Mouse (Mus musculus) lung, adult 2 months (tissue): ENCODE results near the gene Tradd. TPM values are rescaled to one million over a fixed set of nuclear protein-coding genes. Genes with fewer than 3 reads are reported as not detected.
"Not testable (repeated sequence)": the region's sequence is repeated elsewhere in the genome, so short reads cannot be mapped to it uniquely, and the experiment has no call there.

Experiments
- DNase-seq: peaks from one replicate; pipeline ENCODE4 v3.0.0; 2022
- H3K4me1 ChIP-seq: fragments of 200-500 bp; 2 replicates; pipeline ENCODE4 v1.6.1; 2011; ENCODE audit warnings: low read length; ENCODE audit not compliant: control insufficient read depth, insufficient read depth
- H3K4me3 ChIP-seq: fragments of 200-500 bp; replicated peaks from 2 replicates; pipeline ENCODE3; 2011; ENCODE audit warnings: low read depth, mild to moderate bottlenecking, control low read depth, low read length; ENCODE audit errors: extremely low read depth
- CTCF ChIP-seq: fragments of 200-500 bp; IDR thresholded peaks from 2 replicates; pipeline ENCODE4 v1.5.1; 2011; ENCODE audit warnings: mild to moderate bottlenecking, low read length, control low read depth; ENCODE audit not compliant: insufficient read depth
- POLR2A ChIP-seq: fragments of 200-500 bp; IDR thresholded peaks from 2 replicates; pipeline ENCODE4 v1.6.1; 2011; ENCODE audit warnings: low read depth, mild to moderate bottlenecking, control low read depth, low read length, borderline replicate concordance; ENCODE audit errors: extremely low read depth
- WGBS: fragments of 180-500 bp; shearing (Covaris S2); methylation state at CpG from one replicate; pipeline ENCODE4 v1.1.7; 2018; 5-methylcytosine and 5-hydroxymethylcytosine counted together
- polyA plus RNA-seq: library from polyadenylated mRNA; depleted of rRNA; stranded (reverse); fragments of >200 nt; gene quantifications from 2 replicates; pipeline ENCODE4 v1.2.3, GENCODE M21; 2012

Gene Tradd
- polyA plus RNA-seq, 1 experiment, result 21.3 TPM

DNA sequence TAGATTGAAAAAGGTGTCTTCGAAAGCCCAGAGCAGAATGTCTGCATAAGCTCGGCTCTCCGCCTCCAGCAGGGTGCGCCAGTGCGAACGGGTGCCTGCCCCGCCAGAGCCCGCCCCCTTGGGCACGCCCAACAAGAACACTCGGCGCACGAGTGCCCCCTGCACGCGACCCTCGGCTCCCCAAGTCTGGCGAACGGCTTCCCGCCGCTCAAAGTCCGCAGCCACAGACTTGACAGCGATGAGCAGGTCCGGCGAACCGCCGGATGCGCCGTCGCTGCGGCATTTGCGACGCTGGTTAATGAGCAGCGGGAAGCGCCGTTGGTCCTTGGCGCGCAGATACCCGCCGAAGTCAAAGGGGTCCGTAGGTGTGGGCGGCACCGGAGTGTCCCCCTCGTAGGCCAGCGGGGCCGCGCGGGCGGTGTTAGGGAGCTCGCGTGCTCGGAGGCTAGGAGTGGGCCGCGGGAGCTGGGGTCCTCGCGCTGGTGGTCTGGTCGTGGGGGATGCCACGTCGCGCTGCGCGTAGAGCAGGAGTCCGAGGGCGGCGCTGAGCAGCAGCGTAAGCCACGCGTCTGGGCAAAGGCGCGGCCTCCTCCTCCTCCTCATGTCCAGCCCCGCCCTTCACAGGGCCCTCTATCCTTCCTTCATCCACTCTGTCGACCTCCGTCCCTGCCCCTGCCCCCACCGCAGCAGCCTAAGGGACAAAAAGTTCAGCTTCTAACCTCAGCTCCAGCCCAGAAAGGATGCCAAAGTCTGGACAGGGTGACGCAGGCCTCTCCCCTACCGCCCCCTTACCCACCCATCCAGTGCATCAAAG, 10.1 kb downstream of the Tradd start:
- WGBS, result under 1% methylated on average over 72 of the region's 74 CpGs

DNA sequence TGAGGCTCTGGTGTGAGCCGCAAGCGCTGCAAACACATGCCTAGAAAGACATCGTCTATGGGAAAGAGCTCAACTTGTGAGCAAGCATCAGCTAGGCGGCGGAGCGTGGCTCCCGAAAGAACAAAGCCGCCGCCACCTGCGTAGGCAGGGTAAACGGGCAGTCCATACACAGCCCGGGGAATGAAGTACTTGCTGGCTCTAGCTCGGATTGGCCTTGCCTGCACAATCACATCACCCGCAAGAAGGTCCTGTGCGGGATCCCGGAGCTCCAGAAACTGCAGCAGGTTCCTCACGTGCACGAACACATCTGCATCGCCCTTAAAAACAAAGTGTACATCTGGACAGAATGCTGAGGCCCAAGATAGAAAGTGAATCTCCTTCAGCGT, 10.7 kb downstream of the Tradd start:
- TF ChIP-seq POLR2A (no peak), CTCF (no peak)
- no peak for DNase-seq
- no peak overlapping the region for H3K4me3 ChIP-seq
- WGBS, result 47% methylated on average over 20 of the region's 20 CpGs
- peaks cover 12% of the 10 kb centered on the region for H3K4me1 ChIP-seq

More for the DNA sequence above, 10.1 kb downstream of the Tradd start:
- Histone ChIP-seq H3K4me3 (peak overlapping the region; percentile 61), H3K4me1 (peaks cover 12% of the 10 kb centered on the region)
- DNase-seq, result peak; percentile 86
- peak; percentile 24; the same call in 1 of the 2 replicates for TF ChIP-seq POLR2A
- peak; percentile 65 for TF ChIP-seq CTCF

DNA sequence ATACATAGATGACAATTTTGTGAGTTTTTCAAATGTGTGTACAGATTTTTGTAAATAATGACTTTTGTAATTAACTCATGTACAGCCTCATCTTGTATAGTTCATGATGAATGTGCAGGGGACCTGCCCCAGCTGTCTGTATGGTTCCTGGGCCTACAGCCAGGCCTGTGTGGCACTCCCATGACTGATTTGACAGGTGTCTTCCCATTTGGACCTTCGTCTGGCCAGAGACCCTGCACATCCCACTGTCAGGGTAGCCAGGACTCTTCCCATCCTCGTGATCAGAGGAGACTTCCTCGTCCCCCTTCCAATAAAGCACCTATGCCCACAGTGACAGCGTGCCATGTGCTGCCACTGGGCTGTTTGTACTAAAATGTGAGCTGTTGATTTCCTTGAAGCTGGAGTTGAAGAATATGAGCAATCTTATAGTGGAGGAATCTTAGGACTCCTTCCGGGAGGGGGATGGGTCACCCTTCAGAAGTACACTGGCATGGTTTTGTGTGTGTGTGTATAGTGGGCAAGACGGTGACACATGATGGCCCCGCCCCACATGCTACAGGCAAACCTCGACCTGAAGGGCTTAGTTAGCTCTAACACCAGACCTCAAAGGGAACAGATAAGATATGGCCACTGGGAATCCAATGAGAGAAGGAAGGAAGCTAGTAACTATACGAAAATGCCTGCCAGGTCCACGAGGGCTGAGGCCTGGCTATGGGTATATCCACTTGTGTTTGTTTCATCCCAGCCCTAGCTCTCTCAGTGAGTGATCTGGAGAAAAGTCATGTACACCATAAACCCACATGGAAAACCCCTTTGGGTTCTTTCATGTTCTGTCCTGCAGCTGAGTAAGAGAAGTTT, 11.5 kb downstream of the Tradd start:
- no peak overlapping the region for H3K4me3 ChIP-seq
- 78% methylated on average over 10 of the region's 10 CpGs for WGBS
- TF ChIP-seq POLR2A, result no peak
- TF ChIP-seq CTCF, result no peak
- no peak for DNase-seq
- H3K4me1 ChIP-seq, result peaks cover 12% of the 10 kb centered on the region

DNA sequence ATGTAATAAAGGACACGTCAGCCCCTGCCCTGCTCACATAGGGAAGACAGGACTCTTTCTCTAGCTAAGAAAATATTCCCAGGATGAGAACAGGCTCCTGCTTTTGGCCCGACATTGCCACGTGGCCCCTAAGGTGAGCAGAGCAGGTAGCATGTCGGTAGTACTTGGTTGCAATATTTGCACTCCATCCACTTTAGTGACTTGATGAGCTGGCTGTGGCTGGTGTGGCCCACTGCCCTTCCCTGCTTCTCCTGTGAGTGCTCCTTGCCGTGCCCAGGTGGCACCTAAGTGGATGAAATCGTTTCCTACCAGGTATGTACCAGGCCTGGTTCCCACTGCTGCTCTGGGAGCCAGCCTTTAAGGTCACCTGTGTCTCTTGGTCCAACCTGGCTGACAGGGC, 12.5 kb downstream of the Tradd start:
- H3K4me1 ChIP-seq, result peaks cover 12% of the 10 kb centered on the region
- TF ChIP-seq CTCF (no peak), POLR2A (no peak)
- WGBS, result 69% methylated on average over 6 of the region's 6 CpGs
- H3K4me3 ChIP-seq, result no peak overlapping the region
- peak; percentile 33 for DNase-seq

DNA sequence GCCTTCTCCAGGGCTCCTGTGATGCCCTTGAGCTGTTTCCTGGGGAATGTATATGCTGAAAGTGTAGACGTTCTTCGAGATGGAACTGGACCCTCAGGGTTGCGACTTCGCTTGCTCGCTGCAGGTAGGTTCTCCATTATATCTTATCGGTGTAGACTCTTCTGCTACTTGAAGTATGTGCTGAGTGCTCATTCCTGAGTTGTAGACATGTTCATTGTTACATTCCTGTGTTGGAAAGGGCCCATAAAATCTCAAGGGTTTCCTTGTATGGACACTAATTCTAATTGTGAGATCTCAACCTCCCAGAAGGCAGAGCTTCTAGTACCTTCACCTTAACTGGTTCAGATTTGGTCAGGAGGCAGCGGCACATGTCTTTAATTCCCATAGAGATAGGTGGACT, 23.4 kb downstream of the Tradd start:
- peaks cover 4% of the 10 kb centered on the region; the same call in 1 of the 2 replicates for H3K4me1 ChIP-seq
- WGBS, result 78% methylated on average over 7 of the region's 7 CpGs
- H3K4me3 ChIP-seq, result no peak overlapping the region
- TF ChIP-seq CTCF (no peak), POLR2A (no peak)
- no peak for DNase-seq

DNA sequence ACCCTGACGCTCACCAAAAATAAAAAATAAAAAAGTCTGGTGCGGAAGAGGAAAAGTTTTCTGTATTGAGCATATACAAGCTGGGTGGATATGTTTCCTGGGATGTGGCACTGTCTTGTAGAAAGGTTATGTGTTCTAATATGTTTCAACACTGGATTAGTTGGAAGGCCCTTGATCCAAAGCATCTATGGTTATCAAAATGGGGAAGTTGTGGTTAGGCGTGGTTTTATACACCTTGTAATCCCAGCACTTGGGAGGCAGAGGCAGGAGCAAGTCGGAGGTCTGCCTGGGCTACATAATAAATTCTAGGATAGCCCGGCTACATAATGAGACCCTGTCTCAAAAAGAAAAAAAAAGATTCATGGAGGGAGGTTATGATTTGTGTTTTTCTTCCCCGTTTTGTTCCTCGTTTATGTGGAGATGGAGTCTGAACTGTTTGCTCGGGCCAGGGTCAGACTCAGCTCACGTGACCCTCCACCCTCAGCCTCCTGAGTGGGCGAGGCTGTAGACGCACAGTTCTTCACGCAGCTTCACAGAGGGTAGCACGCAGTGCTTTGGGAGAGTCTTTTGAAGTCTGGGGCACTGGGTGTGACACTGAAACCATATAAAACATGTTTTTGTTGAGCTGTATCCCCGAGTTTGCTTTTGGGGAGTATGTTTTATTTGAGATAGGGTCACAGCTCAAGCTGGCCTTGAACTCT, 26.8 kb downstream of the Tradd start:
- TF ChIP-seq CTCF (no peak), POLR2A (no peak)
- no peak overlapping the region for H3K4me3 ChIP-seq
- WGBS, result 92% methylated on average over 14 of the region's 14 CpGs

DNA sequence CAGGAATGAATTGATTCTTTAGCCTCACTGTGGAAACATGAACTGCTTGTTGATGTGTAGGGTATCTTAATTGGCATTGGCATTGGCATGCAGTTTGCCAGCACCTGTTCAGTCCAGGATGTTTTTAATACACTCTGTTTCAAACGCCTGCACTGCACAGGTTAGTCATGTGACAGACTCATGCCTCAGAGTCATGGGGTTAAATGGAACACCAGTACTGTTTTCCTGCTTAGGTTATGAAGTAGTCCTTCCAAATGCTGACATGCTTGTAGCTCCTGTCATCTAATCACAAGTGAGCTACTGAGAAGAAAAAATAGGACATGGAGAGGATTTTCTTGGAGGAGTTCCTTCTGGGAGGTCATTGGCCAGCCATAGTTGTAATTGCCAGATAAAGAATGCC, 29.2 kb downstream of the Tradd start:
- no peak for TF ChIP-seq CTCF
- no peak for TF ChIP-seq POLR2A
- H3K4me3 ChIP-seq, result no peak overlapping the region
- 59% methylated on average over 1 of the region's 1 CpGs for WGBS
- peaks cover 12% of the 10 kb centered on the region for H3K4me1 ChIP-seq
- DNase-seq, result no peak

More for the DNA sequence above, 26.8 kb downstream of the Tradd start:
- H3K4me1 ChIP-seq, result peaks cover 6% of the 10 kb centered on the region
- no peak for DNase-seq

DNA sequence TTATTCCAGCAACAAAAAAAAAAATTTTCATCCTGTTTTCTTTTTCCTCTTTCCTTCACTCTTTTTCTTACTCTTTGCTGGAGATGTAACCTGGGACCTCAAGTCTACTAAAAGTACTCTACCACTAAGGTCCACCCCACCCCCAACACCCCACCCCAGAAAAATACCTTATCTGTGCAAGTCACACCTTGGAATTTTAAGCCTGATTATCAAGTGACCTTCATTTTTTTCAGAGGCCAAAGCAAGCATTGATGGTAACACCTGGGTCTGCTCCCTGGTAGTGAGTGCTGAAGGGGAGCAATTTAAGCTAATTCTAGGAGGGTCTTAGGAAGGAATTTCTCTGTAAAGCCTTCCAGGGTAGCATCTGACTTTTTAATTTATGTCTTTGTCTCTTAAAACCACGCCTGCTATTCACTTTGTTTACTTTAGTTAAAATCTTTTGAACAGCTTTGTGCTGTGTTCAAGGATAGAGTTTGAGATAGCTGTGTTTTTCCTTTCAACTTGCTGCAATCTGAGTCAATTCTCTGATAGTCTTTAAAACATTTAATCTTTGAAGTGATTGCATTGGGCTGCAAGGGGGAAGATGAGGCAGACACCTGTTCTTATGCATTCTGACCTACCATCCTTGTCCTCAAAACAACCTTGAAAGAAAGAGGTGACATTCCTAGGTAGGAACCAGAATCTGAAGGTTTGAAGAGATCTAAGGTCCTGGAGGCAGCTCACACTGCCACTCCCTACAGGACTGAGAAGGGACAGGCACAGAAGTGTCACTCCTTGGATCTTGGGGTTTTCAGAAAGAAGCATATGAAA, 31.1 kb downstream of the Tradd start:
- WGBS, result 33% methylated on average over 1 of the region's 1 CpGs
- TF ChIP-seq POLR2A, result no peak
- no peak for TF ChIP-seq CTCF
- no peak for DNase-seq
- Histone ChIP-seq H3K4me1 (peaks cover 11% of the 10 kb centered on the region), H3K4me3 (no peak overlapping the region)

DNA sequence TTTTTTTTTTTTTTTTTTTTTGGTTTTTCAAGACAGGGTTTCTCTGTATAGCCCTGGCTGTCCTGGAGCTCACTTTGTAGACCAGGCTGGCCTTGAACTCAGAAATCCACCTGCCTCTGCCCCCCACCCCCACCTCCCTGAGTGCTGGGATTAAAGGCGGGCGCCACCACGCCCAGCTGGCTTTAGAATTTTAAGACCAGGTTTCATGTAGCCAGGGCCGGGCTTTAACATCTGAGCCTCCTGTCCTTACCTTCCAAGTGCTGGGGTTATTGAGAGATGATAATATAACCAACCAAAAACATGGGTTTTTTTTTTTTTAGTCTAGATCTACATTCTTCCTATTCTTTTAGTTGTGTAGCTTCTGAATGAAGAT, 32.1 kb downstream of the Tradd start:
- not testable (repeated sequence) for DNase-seq, H3K4me3 ChIP-seq
- 87% methylated on average over 4 of the region's 4 CpGs for WGBS
- peaks cover 11% of the 10 kb centered on the region for H3K4me1 ChIP-seq
